Mouse (Mus musculus) left cerebral cortex, adult 18-20 months (tissue): Measurements from ENCODE around the gene Ak5. TPM values are rescaled to one million over a fixed set of nuclear protein-coding genes. Genes with fewer than 3 reads are reported as not detected.
"Not testable (repeated sequence)": the region's sequence is repeated elsewhere in the genome, so short reads cannot be mapped to it uniquely, and the experiment has no call there.

Experiments
- DNase-seq, 2 experiments: peaks; one replicate each; pipeline ENCODE4 v3.0.0; 2021 to 2022; ENCODE audit warnings: low spot score in 2 of 2, mixed read lengths in 1 of 2
- total RNA-seq, 2 experiments: library from RNA; stranded (reverse); gene quantifications; 2 replicates each; pipeline ENCODE4 v1.2.3; 2021

The Ak5 gene
- total RNA-seq, 2 experiments from 2014 or later: 149 to 168 TPM

- no peak for DNase-seq
These were observed 23.6 kb downstream of the Ak5 start for GRCm38 (mm10) chr3:152644610-152645009.

DNA sequence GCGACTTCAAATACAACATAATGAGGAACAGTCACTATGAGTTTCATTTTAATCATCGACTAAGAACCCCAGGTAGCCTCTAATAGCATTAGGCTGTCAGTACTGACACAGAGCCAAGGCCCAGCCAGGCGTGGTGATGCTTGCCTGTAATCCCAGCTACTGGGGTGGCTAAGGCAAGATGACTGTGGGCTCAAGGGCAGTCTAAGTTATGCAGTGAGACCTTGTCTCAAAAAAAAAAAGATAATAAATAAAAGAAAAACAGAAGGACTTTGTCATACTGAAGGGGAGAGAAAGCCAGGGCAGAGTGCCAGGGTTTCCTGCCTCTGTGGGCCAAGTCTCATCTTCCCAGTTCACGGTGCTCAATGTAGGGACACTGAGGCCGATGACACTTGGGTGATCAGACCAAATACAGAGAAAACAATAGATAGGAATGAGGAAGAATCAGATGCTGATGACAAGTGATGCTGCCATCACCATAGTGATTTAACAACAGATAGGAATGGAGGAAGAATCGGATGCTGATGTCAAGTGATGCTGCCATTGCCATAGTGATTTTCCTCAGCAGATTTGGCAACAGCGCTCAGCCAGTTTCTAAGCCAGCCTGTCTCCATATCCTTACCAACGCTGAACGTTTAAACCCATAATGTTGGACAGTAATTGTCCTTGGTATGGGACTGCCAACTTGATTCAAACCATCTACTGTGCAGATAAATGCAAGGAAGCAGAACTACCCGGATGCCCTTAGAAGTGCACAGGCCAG is 42.9 kb downstream of the Ak5 start:
- no peak for DNase-seq

DNA sequence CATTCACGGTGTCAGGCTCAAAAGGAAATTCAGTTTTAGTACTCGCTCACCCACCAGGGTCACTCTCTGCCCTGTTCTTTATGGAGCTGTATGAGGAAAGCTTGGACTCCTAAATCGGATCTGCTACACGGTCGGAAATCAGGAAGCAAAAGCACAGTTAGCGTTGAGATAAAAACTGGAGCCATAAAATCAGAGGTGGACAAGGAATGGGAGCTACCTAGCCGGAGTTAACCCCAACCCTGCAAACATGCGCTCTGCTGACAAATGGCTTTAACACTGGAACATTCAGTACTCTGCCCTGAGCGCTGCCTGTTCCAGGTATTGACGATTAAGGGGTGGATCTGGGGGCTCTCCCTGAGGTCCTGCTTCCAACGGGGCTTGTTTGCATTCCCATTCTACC is 47.6 kb downstream of the Ak5 start:
- DNase-seq: no peak

DNA sequence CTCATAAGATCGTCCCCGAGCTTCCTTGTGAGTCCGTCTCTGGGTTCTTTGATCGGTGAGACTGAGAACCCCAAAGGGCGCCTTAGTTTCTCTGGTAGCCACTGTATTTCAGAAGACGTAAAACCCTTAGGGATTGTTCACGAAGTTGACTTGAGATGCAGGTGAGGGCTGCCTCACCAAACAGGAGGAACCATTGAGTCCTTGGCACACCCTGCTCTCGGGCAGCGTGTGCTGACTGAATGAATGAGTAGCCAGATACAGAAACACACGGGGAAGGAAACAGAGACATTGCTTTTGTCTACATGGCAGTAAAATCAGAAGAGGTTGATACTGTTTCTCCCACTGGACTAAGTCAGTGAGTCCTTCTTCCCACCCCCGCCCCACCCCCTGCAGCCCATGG is 48.1 kb downstream of the Ak5 start:
- DNase-seq: no peak

DNA sequence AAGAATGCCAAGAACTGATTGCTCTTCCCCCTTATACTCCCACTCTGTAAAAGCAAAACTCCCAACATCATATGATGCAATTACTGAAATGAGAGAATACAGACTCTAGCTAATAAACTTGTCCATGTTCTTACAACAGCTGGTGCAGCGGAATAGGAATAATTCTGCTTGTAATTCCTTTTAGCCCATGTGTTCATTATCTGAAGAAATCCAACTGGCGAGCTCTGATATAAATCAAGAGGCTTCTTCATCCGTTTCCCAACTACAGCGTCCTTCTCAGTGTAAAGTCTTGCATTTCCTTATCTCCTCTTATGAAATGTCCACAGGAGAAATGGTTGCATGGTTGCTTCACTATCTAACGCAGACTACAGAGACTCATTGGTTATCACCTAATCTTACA is 59.1 kb downstream of the Ak5 start:
- no peak for DNase-seq

GRCm38 (mm10) chr3:152605849-152606248 is 62.3 kb downstream of the Ak5 start:
- DNase-seq: peak; percentile 71 to 81

- DNase-seq: no peak
These were observed 68.5 kb downstream of the Ak5 start for GRCm38 (mm10) chr3:152599679-152600078.

- no peak for DNase-seq
These were observed 71.6 kb downstream of the Ak5 start for GRCm38 (mm10) chr3:152596406-152597050.

DNA sequence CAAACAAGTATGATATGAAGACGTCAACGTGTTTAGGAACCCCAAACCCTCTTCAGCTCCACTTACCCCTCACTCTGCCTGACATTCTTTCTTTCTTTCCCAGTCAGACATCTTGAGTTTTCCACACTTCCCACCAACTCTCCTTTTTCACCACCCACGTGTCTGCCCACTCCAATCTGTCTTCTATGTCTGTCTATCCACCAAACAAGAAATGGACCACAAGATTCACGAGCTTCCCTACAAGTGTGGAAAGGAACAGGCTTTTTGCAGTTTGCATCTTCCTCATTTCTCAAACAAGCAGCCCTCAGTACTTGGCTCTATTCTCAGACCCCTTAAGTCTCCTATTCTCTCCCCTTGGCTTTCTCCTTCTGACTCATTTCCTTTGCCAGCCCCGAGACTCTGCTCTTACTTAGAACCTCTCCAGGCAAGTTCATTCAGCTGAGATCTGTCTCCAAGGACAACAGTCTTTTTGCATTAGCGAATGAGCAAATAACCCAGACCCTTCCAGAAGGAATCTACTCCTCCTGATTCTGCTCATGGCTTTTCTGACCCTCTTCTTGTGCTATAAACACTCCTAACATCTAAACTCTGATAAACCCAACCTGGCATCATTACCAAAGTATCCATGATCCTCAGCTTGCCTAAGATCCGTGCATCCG is 75.3 kb downstream of the Ak5 start:
- peak; percentile 71 to 82 for DNase-seq

GRCm38 (mm10) chr3:152590491-152590890 is 77.7 kb downstream of the Ak5 start:
- DNase-seq: no peak

- not testable (repeated sequence) for DNase-seq
These were observed 79.1 kb downstream of the Ak5 start for GRCm38 (mm10) chr3:152589101-152589500.

GRCm38 (mm10) chr3:152587007-152587406 is 81.2 kb downstream of the Ak5 start:
- DNase-seq: no peak

- DNase-seq: peak; percentile 34 to 36
These were observed 82.0 kb downstream of the Ak5 start for GRCm38 (mm10) chr3:152586191-152586590.

GRCm38 (mm10) chr3:152585581-152585980 is 82.6 kb downstream of the Ak5 start:
- no peak for DNase-seq

DNA sequence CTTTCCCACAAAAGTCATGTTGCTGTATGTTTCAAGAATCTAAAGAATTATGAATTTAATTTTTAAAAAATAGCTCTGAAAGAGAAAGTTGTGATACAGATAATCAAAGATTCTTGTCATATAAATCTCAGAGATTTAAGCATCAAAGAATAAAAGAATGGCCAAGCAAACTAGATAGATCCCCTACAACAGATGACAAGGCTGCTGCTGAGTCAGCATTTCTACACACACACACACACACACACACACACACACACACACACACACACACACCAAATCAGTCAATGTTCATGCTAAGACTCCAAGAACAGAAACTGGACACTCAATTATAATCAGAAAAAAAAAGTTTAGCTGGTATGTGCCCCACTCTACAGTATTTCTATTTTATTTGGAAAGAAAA is 85.1 kb downstream of the Ak5 start:
- no peak for DNase-seq

DNA sequence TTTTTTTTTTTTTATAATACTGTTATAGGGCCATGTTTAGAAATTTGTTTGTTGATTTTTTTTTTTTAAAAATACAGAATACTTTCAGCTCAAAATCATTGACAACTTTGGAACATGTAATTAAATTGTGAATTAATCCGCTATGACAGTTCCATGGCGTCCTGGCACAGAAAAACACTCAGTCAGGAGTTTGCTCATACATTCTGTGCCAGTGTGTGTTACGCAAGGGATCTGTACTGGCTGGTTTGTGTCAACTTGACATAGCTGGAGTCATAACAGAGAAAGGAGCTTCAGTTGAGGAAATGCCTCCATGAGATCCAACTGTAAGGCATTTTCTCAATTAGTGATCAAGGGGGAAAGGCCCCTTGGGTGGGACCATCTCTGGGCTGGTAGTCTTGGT is 86.3 kb downstream of the Ak5 start:
- not testable (repeated sequence) for DNase-seq

DNA sequence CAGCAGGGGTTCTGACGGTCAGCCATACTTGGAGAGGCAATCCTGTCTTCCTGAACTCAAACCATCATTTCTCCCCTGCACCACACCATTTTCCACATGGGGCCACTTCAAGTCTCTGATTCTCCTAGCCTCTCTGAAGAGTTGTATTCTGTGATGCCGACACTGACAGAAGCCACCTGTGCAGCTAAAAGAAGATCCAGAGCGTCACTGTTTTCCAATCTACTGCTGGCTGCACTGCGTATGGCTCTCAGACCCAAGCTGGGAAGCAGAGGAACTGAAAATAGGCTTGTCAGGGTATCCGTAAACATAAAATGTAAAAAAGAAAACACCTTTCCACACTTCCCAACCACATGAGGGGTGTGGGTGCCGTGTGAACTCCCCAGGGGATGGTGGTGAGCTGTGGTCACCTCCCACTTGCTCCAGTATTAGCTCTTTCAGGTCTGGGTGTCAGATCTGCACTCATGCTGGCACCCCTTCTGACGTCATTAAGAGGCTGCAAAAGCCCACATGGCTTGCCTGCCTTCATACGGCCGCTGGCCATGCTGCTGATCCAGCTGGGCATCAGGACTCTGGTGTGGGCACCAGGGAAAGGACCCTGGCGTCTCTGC is 88.1 kb downstream of the Ak5 start:
- peak in 1 of 2 experiments; percentile 42 for DNase-seq

- no peak for DNase-seq
These were observed 89.6 kb downstream of the Ak5 start for GRCm38 (mm10) chr3:152578282-152579228.

DNA sequence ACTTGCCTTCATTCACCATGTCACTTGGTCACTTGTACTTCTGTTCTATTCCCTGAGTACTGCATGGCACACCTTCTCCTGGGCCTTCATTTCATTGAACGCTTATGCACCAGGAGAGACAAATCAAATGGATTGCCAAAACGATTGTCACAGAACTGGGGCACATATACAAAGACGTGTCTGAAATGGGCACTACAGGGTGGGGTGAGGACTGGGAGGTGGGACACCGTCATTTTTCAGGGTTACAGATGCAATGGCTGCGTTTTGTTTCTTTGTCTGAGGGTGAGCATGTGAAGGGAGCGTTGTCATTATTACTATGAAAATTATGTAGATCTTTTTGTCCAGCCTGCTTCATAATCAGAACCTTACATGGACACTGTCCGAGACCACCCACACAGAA is 90.4 kb downstream of the Ak5 start:
- no peak for DNase-seq

DNA sequence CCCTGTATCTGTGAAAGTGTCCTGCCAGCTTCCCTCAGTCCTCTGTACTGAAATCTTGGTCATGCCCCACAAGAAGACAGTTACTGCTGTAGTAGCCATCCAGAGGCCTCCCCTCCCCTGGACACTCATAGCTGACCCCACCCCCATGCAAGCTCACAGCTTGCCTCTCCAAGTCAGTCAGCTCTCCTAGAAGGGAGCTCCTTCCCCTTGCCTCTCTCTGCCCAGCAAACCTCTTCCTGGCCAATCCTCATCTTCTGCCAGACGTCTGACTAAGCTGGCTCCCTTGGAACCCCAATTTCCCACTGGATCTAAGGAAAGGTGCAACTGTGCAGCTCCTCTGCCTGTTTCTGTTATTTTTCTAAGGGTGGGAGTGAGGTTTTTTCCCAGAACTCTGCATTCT is 90.9 kb downstream of the Ak5 start:
- no peak for DNase-seq

DNA sequence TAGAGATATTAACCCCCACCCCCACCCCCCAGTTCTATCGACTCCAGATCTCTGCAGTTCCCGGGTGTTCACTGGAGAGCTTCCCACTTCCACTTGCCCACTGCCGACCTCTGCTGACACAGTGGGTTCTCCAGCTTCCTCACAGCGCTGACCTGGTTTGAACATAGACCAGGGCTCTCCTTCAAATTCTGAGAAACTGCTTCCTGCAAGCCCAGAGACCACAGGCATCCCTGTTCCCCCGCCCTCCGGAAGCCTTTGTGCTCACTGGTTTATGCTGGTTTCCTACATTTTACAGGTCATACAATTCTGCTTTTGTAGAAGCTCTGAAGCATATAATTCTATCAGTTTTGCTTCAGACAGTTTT is 98.9 kb downstream of the Ak5 start:
- no peak for DNase-seq
